Mouse (Mus musculus): ENCODE measurements around the gene E030025P04Rik. TPM values are rescaled to one million over a fixed set of nuclear protein-coding genes. Genes with fewer than 3 reads are reported as not detected.

E030025P04Rik gene
- not detected for total RNA-seq (2023)

GRCm38 (mm10) chr11:109144236-109144635 lies at the start of gene E030025P04Rik:
TSS of gene E030025P04Rik (minus strand) at chr11:109144369.

Other genes with a start within 250 kb of the E030025P04Rik start
- under 1 TPM; 0.83 to 0.97 TPM for gene Axin2, start 224.0 kb downstream of the E030025P04Rik start, total RNA-seq (2023)
- gene Rgs9, start 153.8 kb upstream of the E030025P04Rik start, total RNA-seq (2023), result 1 to 10 TPM; 4.9 to 5.4 TPM
- gene Gna13, start 218.5 kb upstream of the E030025P04Rik start, total RNA-seq (2023), result 10 to 100 TPM; 67.7 to 84.9 TPM

Data from neutrophil, adult 83 days (primary cell).